Mouse (Mus musculus) liver, embryonic 14.5 days (tissue): ENCODE results near the gene Tbc1d22a. TPM values are rescaled to one million over a fixed set of nuclear protein-coding genes. Genes with fewer than 3 reads are reported as not detected.

ENCODE experiments used
- ATAC-seq: fragments of 200-750 bp; cut with Nextera tagmentation; 2 replicates; pipeline ENCODE4 v1.8.0; 2017; ENCODE audit warnings: moderate number of reproducible peaks, mild to moderate bottlenecking, moderate library complexity; ENCODE audit not compliant: insufficient read depth
- DNase-seq, 3 experiments: peaks; one replicate each; pipeline ENCODE4 v3.0.0-alpha.2; 2012 to 2013; ENCODE audit warnings: low read depth in 3 of 3, low spot score in 3 of 3
- H3K27ac ChIP-seq: fragments of 300-500 bp; sonication (generic); 2 replicates; pipeline ENCODE4 v1.5.1; 2014; ENCODE audit warnings: moderate library complexity, mild to moderate bottlenecking, control low read depth, inconsistent platforms
- H3K27me3 ChIP-seq: fragments of 300-500 bp; sonication (generic); 2 replicates; pipeline ENCODE4 v1.6.1; 2014; ENCODE audit warnings: mild to moderate bottlenecking, low read length, moderate library complexity; ENCODE audit not compliant: control insufficient read depth, insufficient read depth
- H3K36me3 ChIP-seq: fragments of 300-500 bp; sonication (generic); replicated peaks from 2 replicates; pipeline ENCODE4 v1.6.1; 2014; ENCODE audit warnings: low read depth; ENCODE audit not compliant: control insufficient read depth, insufficient read depth
- H3K4me1 ChIP-seq, 2 experiments: fragments of 200-500 bp in 1 of 2; fragments of 300-500 bp in 1 of 2; sonication (generic) in 1 of 2; replicated peaks; 2 replicates each; pipeline ENCODE4 v1.6.1; 2012 to 2014; ENCODE audit warnings: antibody characterized with exemption in 1 of 2, inconsistent platforms in 1 of 2, low read length in 1 of 2; ENCODE audit not compliant: control insufficient read depth in 2 of 2, insufficient read depth in 2 of 2
- H3K4me2 ChIP-seq: fragments of 300-500 bp; sonication (generic); 2 replicates; pipeline ENCODE4 v1.6.1; 2014; ENCODE audit warnings: low read depth, mild to moderate bottlenecking, control low read depth, moderate library complexity
- H3K4me3 ChIP-seq, 2 experiments: fragments of 200-500 bp in 1 of 2; fragments of 300-500 bp in 1 of 2; sonication (generic) in 1 of 2; 2 replicates each; pipeline ENCODE4 v1.5.1; 2012 to 2014; ENCODE audit warnings: low read depth in 2 of 2, low read length in 2 of 2, mild to moderate bottlenecking in 2 of 2, control low read depth in 1 of 2, inconsistent platforms in 1 of 2, moderate library complexity in 1 of 2; ENCODE audit not compliant: insufficient read depth in 1 of 2
- H3K9ac ChIP-seq: fragments of 300-500 bp; sonication (generic); replicated peaks from 2 replicates; pipeline ENCODE4 v1.6.1; 2014; ENCODE audit warnings: mild to moderate bottlenecking, control low read depth, moderate library complexity
- H3K9me3 ChIP-seq: fragments of 300-500 bp; sonication (generic); 2 replicates; pipeline ENCODE4 v1.6.1; 2016; ENCODE audit warnings: low read length, mixed read lengths; ENCODE audit not compliant: control insufficient read depth
- CTCF ChIP-seq: IDR thresholded peaks from 2 replicates; pipeline ENCODE4 v1.5.1; 2016; ENCODE audit warnings: antibody characterized with exemption, low read depth, control low read depth
- EP300 ChIP-seq: IDR thresholded peaks from 2 replicates; pipeline ENCODE4 v1.6.1; 2016; ENCODE audit warnings: antibody characterized with exemption, low read depth
- WGBS: fragments of 180-500 bp; shearing (Covaris S2); extraction: QIAGEN DNeasy Blood & Tissue Kit; methylation state at CpG from one replicate; pipeline ENCODE4 v1.1.7; 2014; ENCODE audit not compliant: insufficient replicate concordance; 5-methylcytosine and 5-hydroxymethylcytosine counted together
- polyA plus RNA-seq, 2 experiments: library from polyadenylated mRNA; depleted of rRNA in 1 of 2; stranded (reverse) in 1 of 2; unstranded in 1 of 2; fragments of >200 nt; fragmentation: Nextera tagmentation in 1 of 2; extraction: Ambion mirVana in 1 of 2; gene quantifications; 2 replicates each; pipeline versions ENCODE4 v1.2.1 to v1.2.3; 2012 to 2014

Gene Tbc1d22a
- polyA plus RNA-seq, 2 experiments = 4.1 to 6.4 TPM

- H3K9ac ChIP-seq = no peak overlapping the region
- WGBS = 37% methylated on average over 10 of the region's 10 CpGs
- ATAC-seq (no peak), DNase-seq (peak in 1 of 3 experiments; percentile 9)
- no peaks in the 10 kb centered on the region for H3K27me3 ChIP-seq
- no peak overlapping the region for H3K4me3 ChIP-seq
- H3K9me3 ChIP-seq = no peaks in the 10 kb centered on the region
- peak; percentile 90 for TF ChIP-seq CTCF
- no peak for TF ChIP-seq EP300
- no peak overlapping the region for H3K27ac ChIP-seq
- H3K4me2 ChIP-seq = no peak overlapping the region
- H3K36me3 ChIP-seq = peaks cover 2% of the 10 kb centered on the region
- no peaks in the 10 kb centered on the region for H3K4me1 ChIP-seq
Observed at GRCm38 (mm10) chr15:86239801-86240200, 25.5 kb downstream of the Tbc1d22a start.

GRCm38 (mm10) chr15:86243708-86244107 lies 29.4 kb downstream of the Tbc1d22a start:
- Histone ChIP-seq H3K36me3 (peaks cover 2% of the 10 kb centered on the region), H3K4me2 (no peak overlapping the region), H3K9me3 (no peaks in the 10 kb centered on the region), H3K4me1 (no peaks in the 10 kb centered on the region), H3K9ac (no peak overlapping the region), H3K4me3 (no peak overlapping the region), H3K27ac (no peak overlapping the region), H3K27me3 (no peaks in the 10 kb centered on the region)
- WGBS = 42% methylated on average over 8 of the region's 8 CpGs
- DNase-seq (no peak), ATAC-seq (no peak)
- TF ChIP-seq EP300 = no peak
- TF ChIP-seq CTCF = peak; percentile 69

- DNase-seq (no peak), ATAC-seq (no peak)
- Histone ChIP-seq H3K9ac (no peak overlapping the region), H3K27me3 (no peaks in the 10 kb centered on the region), H3K36me3 (peaks cover 2% of the 10 kb centered on the region), H3K9me3 (no peaks in the 10 kb centered on the region), H3K4me1 (no peaks in the 10 kb centered on the region), H3K4me3 (no peak overlapping the region), H3K27ac (no peak overlapping the region), H3K4me2 (no peak overlapping the region)
- no peak for TF ChIP-seq EP300
- TF ChIP-seq CTCF = no peak
- WGBS = 63% methylated on average over 2 of the region's 2 CpGs
Observed at GRCm38 (mm10) chr15:86244380-86244779, 30.1 kb downstream of the Tbc1d22a start.

GRCm38 (mm10) chr15:86250269-86250668 lies 36.0 kb downstream of the Tbc1d22a start:
- no peaks in the 10 kb centered on the region for H3K9me3 ChIP-seq
- no peaks in the 10 kb centered on the region for H3K27me3 ChIP-seq
- no peak overlapping the region for H3K27ac ChIP-seq
- no peak overlapping the region for H3K4me3 ChIP-seq
- H3K4me2 ChIP-seq = no peak overlapping the region
- ATAC-seq (no peak), DNase-seq (no peak)
- H3K4me1 ChIP-seq = no peaks in the 10 kb centered on the region
- WGBS = 56% methylated on average over 9 of the region's 9 CpGs
- no peak overlapping the region for H3K9ac ChIP-seq
- no peaks in the 10 kb centered on the region for H3K36me3 ChIP-seq
- TF ChIP-seq CTCF (peak; percentile 60), EP300 (no peak)

- no peak for ATAC-seq
- H3K36me3 ChIP-seq = no peaks in the 10 kb centered on the region
- no peak overlapping the region for H3K9ac ChIP-seq
- no peak for DNase-seq
- no peaks in the 10 kb centered on the region for H3K9me3 ChIP-seq
- H3K27me3 ChIP-seq = no peaks in the 10 kb centered on the region
- H3K27ac ChIP-seq = no peak overlapping the region
- TF ChIP-seq EP300 = no peak
- no peak for TF ChIP-seq CTCF
- no peak overlapping the region for H3K4me3 ChIP-seq
- no peaks in the 10 kb centered on the region for H3K4me1 ChIP-seq
- no peak overlapping the region for H3K4me2 ChIP-seq
Observed at GRCm38 (mm10) chr15:86252130-86252529, 37.9 kb downstream of the Tbc1d22a start.

- Histone ChIP-seq H3K27ac (no peak overlapping the region), H3K9ac (no peak overlapping the region), H3K9me3 (no peaks in the 10 kb centered on the region), H3K4me1 (no peaks in the 10 kb centered on the region), H3K4me2 (no peak overlapping the region), H3K4me3 (no peak overlapping the region), H3K36me3 (no peaks in the 10 kb centered on the region), H3K27me3 (no peaks in the 10 kb centered on the region)
- whole genome bisulfite sequencing = 31% methylated on average over 4 of the region's 4 CpGs
- ATAC-seq = no peak
- TF ChIP-seq CTCF (0 out of 2 replicates have a peak, but pooled peaks have one; percentile 9), EP300 (no peak)
- DNase-seq = no peak
Observed at GRCm38 (mm10) chr15:86252684-86253083, 38.4 kb downstream of the Tbc1d22a start.
